Mouse (Mus musculus): ENCODE measurements at regions not wholly inside any gene's neighbourhood (a gene's known extent, or its start where the extent isn't known, plus 50 kb on each side); places are given as distances from the start of the nearest gene placed in this dataset.

DNA sequence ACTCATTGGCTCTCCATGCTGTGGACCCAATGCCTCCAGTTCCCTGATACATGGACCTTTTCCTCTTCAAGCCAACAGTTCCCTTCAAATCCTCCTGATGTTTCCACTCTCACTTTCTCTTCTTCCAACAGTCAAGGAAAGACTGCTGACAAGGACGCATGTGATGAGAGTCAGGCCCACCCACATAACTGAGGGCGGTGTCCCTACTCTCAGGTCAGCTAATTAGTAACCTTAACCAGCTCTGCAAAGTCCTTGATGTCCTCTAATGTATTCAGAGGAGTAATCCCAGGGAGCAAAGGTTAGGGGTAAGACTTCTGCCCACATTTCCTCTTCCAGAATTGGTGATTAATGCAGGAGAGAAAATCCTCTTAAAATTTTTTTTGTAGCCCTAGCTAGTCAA is 139.7 kb downstream of the Ackr3 start:
- no peak for DNase-seq (ENCODE audit: low spot score in 2 of 2)

DNA sequence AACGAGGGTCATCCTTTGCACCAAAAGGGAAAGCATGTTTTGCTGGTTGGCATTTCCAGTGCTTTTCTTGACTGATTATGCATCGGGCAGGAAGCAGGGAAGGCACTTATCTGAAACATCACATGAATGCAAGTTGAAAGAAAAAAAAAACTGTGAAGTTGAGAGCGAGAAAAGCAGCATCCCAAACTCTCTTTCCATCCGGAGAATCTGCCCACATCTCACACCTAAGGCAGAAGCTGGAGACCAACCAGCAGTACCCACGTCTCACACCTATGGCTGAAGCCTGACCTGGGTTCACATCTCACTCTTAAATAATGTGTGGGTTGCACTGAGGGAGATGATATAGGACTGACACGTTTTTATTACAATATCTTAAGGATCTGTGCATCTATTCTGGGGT is 143.3 kb downstream of the Ackr3 start:
- no peak for DNase-seq (ENCODE audit: low spot score in 2 of 2)

DNA sequence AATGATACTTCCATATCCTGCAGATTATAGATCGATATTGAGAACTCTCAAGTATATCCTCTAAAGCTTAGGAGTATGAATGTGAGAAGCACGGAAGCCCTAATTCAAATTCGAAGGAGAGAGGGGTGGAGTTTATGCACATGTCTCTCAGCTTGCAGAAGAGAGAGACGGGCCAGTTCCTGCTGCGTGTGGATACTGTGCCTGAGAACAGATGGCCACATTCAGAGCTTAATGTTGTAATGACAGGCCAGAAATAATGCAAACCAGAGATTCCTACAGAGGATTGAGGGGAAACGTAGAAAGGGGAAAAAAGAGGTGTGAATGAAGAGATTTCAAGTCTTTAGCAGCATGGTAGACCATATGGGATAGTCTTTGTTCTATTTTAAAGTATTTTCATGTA is 145.8 kb downstream of the Ackr3 start:
- no peak for DNase-seq (ENCODE audit: low spot score in 2 of 2)

DNA sequence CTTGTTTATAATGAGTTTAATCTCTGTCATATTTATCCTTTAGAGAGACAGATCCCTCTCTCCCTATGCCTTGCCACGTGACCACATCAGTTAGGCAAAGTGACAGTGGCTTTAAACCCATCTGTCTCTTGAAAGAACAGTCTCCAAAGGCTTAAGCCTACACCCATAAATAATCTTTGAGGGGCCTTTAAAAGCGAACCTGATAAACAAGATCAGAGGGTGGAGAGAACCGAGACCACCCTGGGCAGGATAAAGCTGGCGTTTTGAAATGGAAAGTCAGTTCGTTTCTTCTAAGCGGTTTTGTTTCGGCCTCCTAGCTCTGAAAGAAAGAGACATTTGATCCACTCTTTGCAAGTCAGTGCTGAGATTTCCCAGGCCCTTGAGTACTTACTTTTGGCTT is 149.5 kb downstream of the Ackr3 start:
- DNase-seq (ENCODE audit: low spot score in 2 of 2), result no peak

DNA sequence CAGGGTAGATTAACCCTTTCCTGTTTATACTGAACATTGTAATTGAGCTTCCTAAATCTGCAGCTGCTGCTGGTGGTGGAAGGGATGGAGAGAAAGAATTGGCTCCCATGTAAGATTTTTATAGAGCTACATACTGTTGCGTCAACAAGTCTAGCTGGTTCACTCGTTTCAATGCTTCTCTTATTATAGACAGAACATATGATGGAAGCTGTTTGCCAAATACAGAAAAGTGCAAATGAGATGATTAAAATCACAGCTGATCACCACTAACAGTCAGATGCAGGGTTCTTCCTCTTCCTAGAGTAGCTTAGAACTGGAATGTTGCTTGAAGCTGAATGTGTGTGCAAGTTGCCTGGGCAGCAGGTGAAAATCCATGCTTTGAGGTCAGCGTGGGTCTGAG is 152.8 kb downstream of the Ackr3 start:
- DNase-seq (ENCODE audit: low spot score in 2 of 2), result no peak

DNA sequence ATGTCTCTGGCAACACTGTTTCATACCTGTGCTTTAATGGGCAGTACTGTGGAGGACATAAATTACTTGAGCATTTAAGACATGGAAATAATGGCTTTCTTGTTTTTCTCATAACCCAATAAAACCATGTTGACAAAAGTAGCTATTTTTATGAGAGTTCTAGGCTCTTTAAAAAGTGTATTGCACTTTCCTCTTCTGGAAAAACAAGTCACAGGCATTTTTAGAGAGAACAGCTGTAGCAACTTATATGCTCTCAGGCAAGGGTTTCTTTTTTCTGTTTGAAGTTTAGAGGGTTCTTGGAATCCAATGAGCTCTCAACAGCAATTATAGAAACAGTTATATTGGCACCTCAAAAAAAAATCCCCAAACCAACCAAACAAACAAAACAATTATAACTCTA is 153.6 kb downstream of the Ackr3 start:
- no peak for DNase-seq (ENCODE audit: low spot score in 2 of 2)

DNA sequence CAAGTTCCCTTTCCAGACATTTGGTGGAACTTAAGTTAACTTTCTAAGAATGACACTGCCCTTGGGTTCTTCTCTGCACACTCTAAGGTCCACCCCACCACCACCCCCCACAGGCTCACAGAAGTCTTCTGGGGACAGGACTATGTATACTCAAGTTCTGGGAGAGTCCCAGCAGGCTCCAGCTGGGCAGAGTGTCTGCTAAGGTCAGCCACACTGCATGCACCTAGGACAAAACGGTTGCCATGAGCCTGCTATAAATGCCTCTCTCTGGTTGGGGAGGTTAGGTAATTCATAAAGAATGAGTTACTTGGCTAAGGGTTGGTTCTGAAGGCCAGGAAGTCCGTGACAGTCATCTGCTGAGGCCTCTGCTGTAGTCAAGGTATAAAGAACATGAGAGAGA is 155.2 kb downstream of the Ackr3 start:
- DNase-seq (ENCODE audit: low spot score in 2 of 2), result no peak

DNA sequence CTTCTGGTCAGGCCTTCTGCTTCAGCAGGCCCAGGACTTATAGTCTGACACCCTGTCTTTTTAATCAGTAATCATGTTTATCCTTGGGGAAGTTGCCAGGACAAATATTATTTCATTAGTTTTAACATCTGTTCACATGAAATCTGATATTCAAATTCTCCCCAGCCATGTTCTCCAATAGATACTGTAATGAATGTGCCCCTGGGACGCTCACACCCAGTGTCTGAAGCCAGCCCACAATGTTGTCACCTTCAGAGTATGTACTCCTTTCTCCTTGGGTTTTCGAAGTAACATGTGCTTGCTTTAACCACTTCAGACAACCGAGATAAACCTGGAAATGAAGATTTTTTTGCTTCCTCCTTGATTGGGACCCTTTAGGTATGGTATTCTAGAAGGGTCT is 156.3 kb downstream of the Ackr3 start:
- DNase-seq (ENCODE audit: low spot score in 2 of 2), result no peak

DNA sequence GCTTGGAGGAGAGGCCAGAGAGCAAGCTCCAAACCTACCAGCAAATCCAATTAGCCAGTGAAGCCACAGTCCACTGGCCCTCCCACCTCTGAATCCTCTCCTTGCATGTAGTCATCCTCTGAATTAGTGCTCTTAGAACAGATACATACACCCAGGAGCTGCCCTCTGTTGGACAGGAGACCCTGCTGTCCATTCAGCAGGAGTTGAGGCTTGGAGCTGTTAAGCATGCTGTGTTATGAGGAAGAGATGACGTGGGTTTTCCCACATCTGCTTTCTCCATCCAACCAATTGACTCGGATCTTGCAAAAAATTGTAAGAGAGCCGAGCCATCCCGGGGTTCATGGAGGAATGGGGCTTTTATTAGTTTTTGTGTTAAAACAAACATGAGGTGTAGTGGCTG is 160.7 kb downstream of the Ackr3 start:
- no peak for DNase-seq (ENCODE audit: low spot score in 2 of 2)

DNA sequence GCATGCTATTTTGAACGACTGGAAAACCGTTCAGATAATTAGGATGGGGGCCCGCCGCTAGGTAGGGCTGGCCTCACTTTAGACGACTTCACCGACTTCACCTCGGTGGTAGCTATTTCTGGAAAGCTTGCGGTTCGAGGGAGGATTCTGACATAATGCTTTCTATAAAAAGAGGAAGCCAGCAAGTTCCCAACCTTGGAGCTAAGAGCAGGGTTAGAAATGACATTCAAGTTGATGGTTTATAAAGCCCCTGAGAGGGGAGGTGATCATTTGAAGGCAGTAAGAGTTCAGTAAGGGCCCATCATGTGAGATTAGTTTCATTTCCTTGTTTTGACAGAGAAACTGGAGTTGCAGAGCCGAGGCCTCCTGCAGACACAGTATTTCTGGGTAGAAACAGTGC is 164.8 kb downstream of the Ackr3 start:
- DNase-seq (ENCODE audit: low spot score in 2 of 2), result no peak

DNA sequence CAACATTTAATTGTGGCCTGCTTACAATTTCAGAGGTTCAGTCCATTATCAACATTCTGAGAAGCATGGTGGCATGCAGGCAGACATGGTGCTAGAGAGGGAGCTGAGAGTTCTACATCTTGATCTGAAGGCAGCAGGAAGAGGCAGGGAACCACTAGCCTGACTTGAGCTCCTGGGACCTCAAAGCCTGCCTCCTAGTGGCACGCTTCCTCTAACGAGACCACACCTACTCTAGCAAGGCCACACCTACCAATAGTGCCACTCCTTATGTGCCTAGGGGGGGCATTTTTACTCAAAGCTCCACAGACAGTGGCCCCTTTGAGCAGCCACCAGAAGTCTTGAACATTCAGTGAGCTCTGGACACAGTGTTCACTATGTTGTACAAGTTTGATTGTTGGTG is 165.5 kb downstream of the Ackr3 start:
- no peak for DNase-seq (ENCODE audit: low spot score in 2 of 2)

DNA sequence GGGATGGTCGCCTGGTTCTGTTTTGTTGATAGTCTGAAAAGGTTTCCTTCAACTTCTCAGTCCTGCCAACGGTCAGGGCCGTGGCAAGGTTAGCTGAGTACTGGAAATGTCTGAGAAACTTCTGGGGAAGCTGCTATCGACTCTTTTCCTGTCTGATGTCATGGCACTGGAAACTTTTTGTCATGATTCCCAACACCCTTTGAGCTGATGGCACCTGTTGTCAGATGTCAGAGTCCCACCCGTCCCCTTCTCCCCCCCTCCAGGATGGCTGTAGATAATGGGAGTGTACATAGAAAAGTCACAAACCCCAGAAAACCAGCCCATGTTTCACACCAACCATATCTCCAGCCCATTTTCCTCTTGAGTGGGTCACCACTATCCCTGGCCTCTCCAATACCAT is 167.0 kb downstream of the Ackr3 start:
- no peak for DNase-seq (ENCODE audit: low spot score in 2 of 2)

DNA sequence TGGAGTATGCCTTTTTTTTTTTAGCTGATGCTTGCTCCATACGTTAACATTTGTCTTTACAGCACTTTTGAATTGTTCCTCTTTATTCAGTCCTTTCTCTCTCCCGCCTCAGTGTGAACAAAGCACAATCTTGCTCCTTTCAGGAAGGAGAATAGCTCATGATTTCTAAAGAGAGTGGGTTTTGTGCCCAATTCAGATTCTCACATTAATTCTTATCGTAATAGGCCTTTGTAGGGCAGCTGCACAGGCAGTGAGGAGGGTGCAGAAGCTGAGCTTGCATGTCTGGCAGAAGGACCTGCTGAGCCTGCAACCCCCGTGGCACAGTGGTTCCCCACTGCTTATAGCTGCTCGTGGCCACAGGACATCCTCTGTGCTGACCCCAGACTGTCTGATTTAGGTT is 169.2 kb downstream of the Ackr3 start:
- DNase-seq (ENCODE audit: low spot score in 2 of 2), result no peak

DNA sequence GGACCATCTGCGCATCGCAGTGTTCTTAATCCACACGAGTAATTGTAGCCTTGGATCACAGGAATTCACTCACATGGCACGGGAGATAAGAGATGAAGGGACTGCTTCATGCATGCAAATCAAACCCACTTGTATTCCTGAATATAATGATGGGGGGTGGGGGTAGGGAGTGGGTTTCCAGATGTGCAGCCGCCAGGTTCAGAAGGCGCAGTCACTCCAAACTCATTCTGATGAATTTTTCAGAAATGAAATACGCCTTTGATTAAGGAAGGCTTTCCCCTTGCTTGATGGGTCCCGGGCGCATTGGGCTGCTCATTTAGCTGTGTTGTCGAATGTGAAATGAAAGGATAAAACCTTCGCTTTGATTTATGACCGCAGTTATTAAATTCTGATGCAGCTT is 170.7 kb downstream of the Ackr3 start:
- DNase-seq (ENCODE audit: low spot score in 2 of 2), result no peak

DNA sequence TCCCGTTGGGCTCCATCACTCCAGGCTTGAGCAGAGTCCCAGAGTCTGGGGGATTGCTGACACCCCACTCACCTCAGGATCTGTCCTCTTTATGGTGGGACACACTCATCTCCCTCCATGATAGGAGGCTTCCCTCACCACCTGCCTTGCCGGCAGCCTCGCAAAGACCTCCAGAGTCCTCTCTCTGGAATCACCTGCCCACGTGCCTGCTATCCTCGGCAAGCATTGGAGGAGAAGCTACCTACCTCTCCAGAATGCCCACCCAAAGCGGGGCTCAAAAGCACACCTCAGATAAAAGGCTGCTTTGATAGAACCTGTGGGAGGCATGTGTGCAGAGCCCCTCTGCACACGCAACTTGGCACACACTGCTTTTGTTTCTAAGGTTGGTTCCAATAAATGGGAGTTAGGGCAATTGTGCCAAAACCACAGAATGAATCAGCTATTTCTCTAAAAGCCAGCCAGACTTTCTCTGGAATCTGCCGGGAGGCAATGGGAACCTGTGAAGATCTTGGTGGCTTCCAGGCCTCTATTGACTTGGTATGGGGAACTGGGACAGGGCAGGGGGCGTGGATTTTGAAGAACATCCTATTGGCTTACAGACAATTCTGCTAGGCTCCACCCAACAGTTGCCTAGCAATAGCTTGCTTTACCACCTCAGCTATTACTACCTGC is 176.4 kb downstream of the Ackr3 start:
- DNase-seq (ENCODE audit: low spot score in 2 of 2), result no peak

DNA sequence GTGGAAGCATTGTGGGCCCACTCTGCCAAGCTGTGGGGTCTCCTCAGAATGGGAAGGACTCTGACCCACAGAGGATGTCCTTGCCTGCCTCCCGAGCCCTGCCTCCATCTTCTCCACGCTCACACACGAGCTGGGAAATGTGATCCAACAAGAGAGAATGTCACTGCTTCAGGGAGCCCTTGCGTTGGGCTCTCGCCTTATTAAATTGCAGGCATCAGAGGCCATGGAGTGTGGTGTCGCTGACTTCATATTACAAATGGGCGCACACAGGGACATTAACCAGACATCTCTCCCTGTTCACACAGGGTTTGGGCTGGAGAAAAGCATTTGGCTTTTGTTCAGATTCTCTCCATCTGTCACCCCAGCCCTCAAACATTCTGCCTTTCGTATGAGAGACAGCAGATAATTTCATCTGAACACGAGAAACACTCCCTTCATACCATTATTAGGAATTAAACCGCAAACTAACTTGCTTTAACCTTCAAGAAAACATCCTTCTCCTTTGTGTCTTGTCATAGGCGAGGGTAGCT is 179.2 kb downstream of the Ackr3 start:
- no peak for DNase-seq (ENCODE audit: low spot score in 2 of 2)

DNA sequence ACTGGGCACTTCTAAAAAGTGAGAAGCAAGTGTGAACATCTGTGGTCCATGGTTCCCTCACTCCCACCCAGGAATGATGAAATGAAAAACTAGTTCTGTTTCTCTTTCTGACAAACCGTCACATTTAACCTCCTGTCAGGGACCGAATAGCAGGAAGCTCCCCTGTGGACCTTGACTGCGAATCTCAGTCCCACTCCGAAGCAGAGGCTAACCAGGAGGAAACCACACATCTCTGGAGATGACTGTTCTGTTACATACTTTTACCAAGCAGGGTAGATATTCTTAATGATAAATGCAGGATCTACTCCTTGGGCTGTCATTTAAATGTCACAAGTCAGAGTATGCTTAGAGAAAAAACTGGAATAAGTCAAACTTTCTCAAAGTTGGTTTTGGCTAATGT is 181.2 kb downstream of the Ackr3 start:
- DNase-seq (ENCODE audit: low spot score in 2 of 2), result no peak

DNA sequence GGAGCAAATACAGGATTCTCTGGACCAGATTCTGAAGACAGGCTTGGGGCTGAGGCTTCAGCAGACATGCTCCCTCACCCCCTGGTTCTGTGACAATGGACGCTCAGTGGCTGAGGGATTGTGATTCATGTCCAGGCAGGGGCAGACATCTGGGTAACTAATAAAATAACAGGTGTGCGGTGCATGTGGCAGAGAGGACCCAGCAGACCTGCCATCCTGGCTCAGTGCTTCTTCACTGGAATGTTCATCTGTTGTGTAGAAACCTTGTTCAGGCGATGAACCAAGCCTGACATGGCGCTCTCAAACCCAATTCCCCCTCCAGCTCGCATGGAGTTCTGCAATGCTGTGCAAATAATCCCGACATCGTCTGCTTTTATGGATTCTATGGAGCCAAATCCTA is 183.0 kb downstream of the Ackr3 start:
- no peak for DNase-seq (ENCODE audit: low spot score in 2 of 2)

DNA sequence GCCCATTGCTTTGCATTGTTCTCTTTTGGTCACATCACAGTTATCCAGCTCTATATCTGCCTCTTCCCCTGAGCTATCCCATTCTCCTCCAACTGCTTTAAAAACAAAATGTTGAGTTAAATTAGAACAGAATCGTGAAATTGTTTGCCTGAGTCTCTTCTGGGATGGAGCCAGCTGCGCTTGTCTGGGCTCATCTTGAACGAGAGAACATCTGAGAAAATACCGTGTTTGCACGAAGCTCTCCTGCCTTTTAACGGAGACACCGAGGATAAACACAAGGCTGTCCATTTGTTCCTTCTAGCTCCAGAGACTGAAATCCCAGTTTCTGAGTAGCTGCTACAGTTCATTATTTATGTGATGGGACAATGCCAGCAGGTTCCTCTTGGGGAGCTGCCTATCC is 186.6 kb downstream of the Ackr3 start:
- no peak for DNase-seq (ENCODE audit: low spot score in 2 of 2)

DNA sequence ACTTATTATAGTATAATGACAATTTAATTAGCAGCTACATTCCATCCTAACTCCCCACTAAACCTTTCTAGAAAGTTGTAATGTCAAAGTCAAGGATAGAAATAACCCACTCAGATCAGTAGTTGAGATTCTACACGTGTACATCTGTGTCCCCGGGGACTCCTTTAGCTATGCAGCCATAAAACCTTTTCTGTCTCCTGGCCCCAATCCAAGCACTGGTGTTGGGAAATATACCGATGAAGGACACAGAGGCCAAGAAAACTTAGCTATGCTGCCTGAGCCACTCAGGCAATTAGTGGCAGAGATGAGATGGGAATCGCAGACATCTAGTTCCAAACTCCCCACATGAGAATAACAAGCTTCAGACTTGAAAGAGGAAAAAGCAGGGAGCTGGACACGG is 190.1 kb downstream of the Ackr3 start:
- DNase-seq (ENCODE audit: low spot score in 2 of 2), result no peak

DNA sequence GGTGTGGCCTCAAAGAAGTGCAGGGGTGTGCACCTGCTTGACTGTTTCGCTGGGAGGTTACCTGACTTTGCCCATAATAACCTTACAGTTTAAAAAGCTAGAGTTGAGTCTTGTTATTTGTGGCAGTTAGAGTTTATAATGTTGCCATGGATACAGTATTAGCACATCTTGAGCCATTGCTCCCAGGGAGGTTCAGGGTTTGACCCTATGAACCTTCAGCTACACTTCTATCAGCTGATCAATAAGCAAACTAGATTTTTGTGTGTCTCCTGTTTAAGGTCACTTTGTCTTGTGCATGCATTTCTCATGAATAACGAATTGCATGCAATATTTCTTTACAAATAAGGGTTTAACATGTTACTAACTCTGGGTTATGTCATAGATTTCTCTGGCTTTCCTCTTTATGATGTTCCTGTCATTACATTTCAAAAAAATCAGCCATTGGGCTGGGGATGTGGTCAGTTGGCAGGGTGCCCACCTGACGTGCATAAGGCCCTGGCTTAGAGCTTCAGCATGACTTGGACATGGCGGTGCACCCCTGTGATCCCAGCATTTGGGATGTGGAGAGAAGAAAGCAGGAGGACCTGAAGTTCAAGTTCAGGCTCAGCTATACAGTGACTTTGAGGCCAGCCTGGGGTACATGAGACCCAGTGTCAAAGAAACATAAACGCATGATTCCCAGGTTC is 191.7 kb downstream of the Ackr3 start:
- no peak for DNase-seq (ENCODE audit: low spot score in 2 of 2)

DNA sequence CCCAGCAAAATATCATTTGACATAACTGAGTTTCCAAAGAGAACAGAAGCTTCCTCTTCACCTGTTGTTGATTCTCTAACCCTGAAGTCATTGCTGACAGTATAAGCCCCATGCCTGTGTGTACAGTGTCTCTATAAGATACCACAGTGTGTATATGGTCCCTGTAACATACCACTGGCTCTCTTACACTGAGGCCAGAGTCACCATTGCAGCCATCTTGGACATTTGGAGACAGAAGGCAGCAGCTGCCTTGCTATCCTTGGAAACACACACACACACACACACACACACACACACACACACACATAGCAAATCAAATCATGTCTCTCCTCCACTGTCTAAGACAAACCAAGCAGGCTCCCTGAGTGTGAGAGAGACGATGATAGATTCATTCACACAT is 192.9 kb downstream of the Ackr3 start:
- DNase-seq (ENCODE audit: low spot score in 2 of 2), result no peak

DNA sequence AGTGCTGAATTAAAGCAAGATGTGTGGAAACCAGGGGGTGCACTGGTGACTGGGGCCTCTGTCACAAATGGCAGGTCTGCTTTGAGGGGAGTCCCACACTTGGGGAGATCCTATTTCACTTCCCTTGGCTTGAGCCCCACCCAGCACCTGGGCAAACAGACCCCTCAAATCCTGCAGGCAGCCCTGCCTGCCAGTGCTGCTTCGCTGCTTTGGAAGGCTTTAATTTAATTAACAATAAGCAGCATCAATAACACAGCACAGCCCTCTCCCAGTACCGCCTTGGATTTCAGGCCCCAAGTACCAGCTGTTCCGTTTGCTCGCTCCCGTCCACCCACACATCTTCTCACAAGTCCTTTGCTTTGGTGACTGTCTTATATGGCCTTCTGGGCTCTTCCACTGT is 193.6 kb downstream of the Ackr3 start:
- DNase-seq (ENCODE audit: low spot score in 2 of 2), result no peak
